Mouse (Mus musculus) limb, embryonic 10.5 days (tissue): Measurements from ENCODE around the gene Ahsa2. TPM values are rescaled to one million over a fixed set of nuclear protein-coding genes. Genes with fewer than 3 reads are reported as not detected.
"Not testable (repeated sequence)": the region's sequence is repeated elsewhere in the genome, so short reads cannot be mapped to it uniquely, and the experiment has no call there.

Experiments
- DNase-seq: peaks from one replicate; pipeline ENCODE4 v3.0.0-alpha.2; 2017; ENCODE audit warnings: low spot score
- H3K27ac ChIP-seq: fragments of 300-500 bp; sonication (generic); 2 replicates; pipeline ENCODE4 v1.5.1; 2016; ENCODE audit warnings: mild to moderate bottlenecking
- H3K27me3 ChIP-seq: fragments of 300-500 bp; sonication (generic); 2 replicates; pipeline ENCODE4 v1.6.1; 2016; ENCODE audit warnings: low read depth, mild to moderate bottlenecking; ENCODE audit not compliant: poor library complexity, severe bottlenecking
- H3K36me3 ChIP-seq: fragments of 300-500 bp; sonication (generic); 2 replicates; pipeline ENCODE4 v1.6.1; 2016; ENCODE audit warnings: mild to moderate bottlenecking, moderate library complexity
- H3K4me1 ChIP-seq: fragments of 300-500 bp; sonication (generic); 2 replicates; pipeline ENCODE4 v1.6.1; 2016
- H3K4me3 ChIP-seq: fragments of 300-500 bp; sonication (generic); 2 replicates; pipeline ENCODE4 v1.5.1; 2016; ENCODE audit warnings: mild to moderate bottlenecking, moderate library complexity
- H3K9me3 ChIP-seq: fragments of 300-500 bp; sonication (generic); replicated peaks from 2 replicates; pipeline ENCODE4 v1.6.1; 2016; ENCODE audit warnings: mild to moderate bottlenecking
- WGBS: fragments of 180-500 bp; shearing (Covaris S2); methylation state at CpG from one replicate; pipeline ENCODE4 v1.1.7; 2016; 5-methylcytosine and 5-hydroxymethylcytosine counted together
- microRNA-seq: library from miRNA; unstranded; fragments of <30 nt; microRNA quantifications from one replicate; pipeline ENCODE4, GENCODE M21; 2017
- polyA plus RNA-seq: library from polyadenylated mRNA; unstranded; fragments of >200 nt; fragmentation: Nextera tagmentation; extraction: Ambion mirVana; gene quantifications from 2 replicates; pipeline ENCODE4 v1.2.1, GENCODE M21; 2016

Gene Ahsa2
- polyA plus RNA-seq, 1 experiment from 2014 or later, result 134 TPM

GRCm38 (mm10) chr11:23489955-23490354 is 7.9 kb downstream of the Ahsa2 start:
- no peaks in the 10 kb centered on the region for H3K27me3 ChIP-seq
- no peak overlapping the region for H3K27ac ChIP-seq
- H3K4me1 ChIP-seq, result no peaks in the 10 kb centered on the region
- no peaks in the 10 kb centered on the region for H3K9me3 ChIP-seq
- DNase-seq, result no peak
- WGBS, result 95% methylated on average over 1 of the region's 1 CpGs
- peaks cover 97% of the 10 kb centered on the region for H3K36me3 ChIP-seq
- no peak overlapping the region for H3K4me3 ChIP-seq

GRCm38 (mm10) chr11:23465862-23466261 is 32.0 kb downstream of the Ahsa2 start:
- not testable (repeated sequence) for DNase-seq, H3K4me1 ChIP-seq, H3K4me3 ChIP-seq, H3K27me3 ChIP-seq, H3K27ac ChIP-seq, H3K9me3 ChIP-seq
- WGBS, result 98% methylated on average over 2 of the region's 2 CpGs
- peaks cover 77% of the 10 kb centered on the region for H3K36me3 ChIP-seq

Small RNA genes lying within 50 kb of the gene (microRNA-seq; reads per million reads assigned to microRNA genes)
- gene Gm47279, result not detected

Other genes starting within 250 kb of the Ahsa2 start
- 133 and 153 TPM in 2 replicates for gene Xpo1, start 242.0 kb downstream of the Ahsa2 start, polyA plus RNA-seq
- 23.2 and 25.9 TPM in 2 replicates for gene Usp34, start 191.1 kb downstream of the Ahsa2 start, polyA plus RNA-seq
- not detected in 2 replicates for gene 1700093K21Rik, start 23.1 kb upstream of the Ahsa2 start, polyA plus RNA-seq
- 29.8 and 32.7 TPM in 2 replicates for gene 0610010F05Rik, start 135.6 kb upstream of the Ahsa2 start, polyA plus RNA-seq
- gene Pus10, start 167.6 kb upstream of the Ahsa2 start, polyA plus RNA-seq, result 28.9 and 30.3 TPM in 2 replicates
- 36.6 and 37.6 TPM in 2 replicates for gene Pex13, start 167.9 kb upstream of the Ahsa2 start, polyA plus RNA-seq